8 mouse cellular contexts compared by ENCODE assay signal in the genomic region with DNA sequence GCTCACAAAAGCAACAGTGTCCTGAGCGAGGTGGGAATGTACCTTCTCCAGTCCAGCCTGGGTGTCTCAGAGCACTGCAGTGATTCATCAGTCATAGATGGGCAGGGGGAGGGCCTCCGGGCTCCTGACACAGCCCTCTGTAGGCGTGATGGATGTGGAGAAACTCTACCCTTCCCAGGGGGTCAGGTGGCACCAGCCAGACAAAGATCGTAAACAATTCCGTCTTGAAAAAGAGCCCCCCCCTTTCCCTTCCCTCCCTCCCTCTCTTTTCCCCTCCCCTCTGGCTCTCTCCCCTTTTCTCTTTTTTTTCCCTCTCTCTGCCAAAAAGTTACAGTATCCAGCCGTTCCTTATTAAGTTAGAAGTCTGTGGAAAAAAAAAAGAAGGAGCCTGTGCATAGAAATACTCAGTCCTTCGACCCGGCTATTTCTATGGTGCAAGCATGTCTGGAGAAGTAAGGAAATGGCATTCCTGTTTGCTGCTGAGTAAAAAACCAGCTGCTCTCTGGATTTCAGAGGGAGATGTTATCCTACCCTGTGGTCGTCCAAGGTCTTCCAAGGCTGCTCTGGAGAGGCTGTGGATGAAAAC. TPM values are rescaled to one million over a fixed set of nuclear protein-coding genes. Genes with fewer than 3 reads are reported as not detected.
DNase-seq lines count a peak whose midpoint lies in the region; ATAC-seq lines count a peak whose summit lies in the region.

No protein-coding gene starts in this region.

- no peaks in the 10 kb centered on the region for H3K36me3 ChIP-seq in kidney, embryonic 16.5 days (ENCODE audit: insufficient read depth, low read length)
- no peaks in the 10 kb centered on the region for H3K36me3 ChIP-seq in embryonic facial prominence, embryonic 11.5 days (replicated peaks; ENCODE audit: control insufficient read depth, insufficient read depth, low read depth, low read length)
- no peaks in the 10 kb centered on the region for H3K36me3 ChIP-seq in hindbrain, embryonic 14.5 days (replicated peaks; ENCODE audit: control insufficient read depth, insufficient read depth)
- no peaks in the 10 kb centered on the region for H3K36me3 ChIP-seq in neural tube, embryonic 14.5 days (ENCODE audit: control insufficient read depth, insufficient read depth, low read length)
- no peaks in the 10 kb centered on the region for H3K36me3 ChIP-seq in midbrain, embryonic 11.5 days (ENCODE audit: control insufficient read depth, insufficient read depth, low read length)

- peak overlapping the region; percentile 36 for H3K4me2 ChIP-seq in kidney, embryonic 16.5 days (replicated peaks; ENCODE audit: low read depth, low read length)
- no peak overlapping the region for H3K4me2 ChIP-seq in embryonic facial prominence, embryonic 11.5 days (ENCODE audit: low read depth, low read length)
- no peak overlapping the region for H3K4me2 ChIP-seq in hindbrain, embryonic 14.5 days (replicated peaks)
- no peak overlapping the region for H3K4me2 ChIP-seq in neural tube, embryonic 14.5 days (ENCODE audit: low read depth, low read length)
- H3K4me2 ChIP-seq in midbrain, embryonic 11.5 days = no peak overlapping the region

- H3K4me1 ChIP-seq in kidney, embryonic 16.5 days (ENCODE audit: insufficient read depth, low read length) = peaks cover 37% of the 10 kb centered on the region
- peaks cover 2% of the 10 kb centered on the region for H3K4me1 ChIP-seq in embryonic facial prominence, embryonic 11.5 days (ENCODE audit: control insufficient read depth, insufficient read depth, low read length)
- 0 out of 2 replicates have a peak, but pooled peaks cover 8% of the 10 kb centered on the region for H3K4me1 ChIP-seq in hindbrain, embryonic 14.5 days (replicated peaks; ENCODE audit: control insufficient read depth, insufficient read depth, low read length)
- no peaks in the 10 kb centered on the region for H3K4me1 ChIP-seq in neural tube, embryonic 14.5 days (ENCODE audit: control insufficient read depth, insufficient read depth, low read length)
- H3K4me1 ChIP-seq in midbrain, embryonic 11.5 days (ENCODE audit: control insufficient read depth, insufficient read depth, low read length) = no peaks in the 10 kb centered on the region

- H3K9ac ChIP-seq in kidney, embryonic 16.5 days (replicated peaks; ENCODE audit: low read length) = 0 out of 2 replicates have a peak overlapping the region, but pooled peaks have one; percentile 25
- 0 out of 2 replicates have a peak overlapping the region, but pooled peaks have one; percentile 3 for H3K9ac ChIP-seq in embryonic facial prominence, embryonic 11.5 days (replicated peaks; ENCODE audit: low read length)
- H3K9ac ChIP-seq in hindbrain, embryonic 14.5 days = no peak overlapping the region
- no peak overlapping the region for H3K9ac ChIP-seq in neural tube, embryonic 14.5 days (replicated peaks; ENCODE audit: low read depth, low read length)
- H3K9ac ChIP-seq in midbrain, embryonic 11.5 days (ENCODE audit: low read length) = no peak overlapping the region

- WGBS in kidney, embryonic 16.5 days = 6% methylated on average over 9 of the region's 9 CpGs
- WGBS in embryonic facial prominence, embryonic 11.5 days = 12% methylated on average over 9 of the region's 9 CpGs
- WGBS in hindbrain, embryonic 14.5 days = 24% methylated on average over 9 of the region's 9 CpGs
- WGBS in neural tube, embryonic 14.5 days = 20% methylated on average over 9 of the region's 9 CpGs
- 51% methylated on average over 9 of the region's 9 CpGs for WGBS in midbrain, embryonic 11.5 days

- no peak overlapping the region for H3K4me3 ChIP-seq in kidney, embryonic 16.5 days (ENCODE audit: low read length)
- no peak overlapping the region for H3K4me3 ChIP-seq in embryonic facial prominence, embryonic 11.5 days (ENCODE audit: low read depth, low read length)
- no peak overlapping the region for H3K4me3 ChIP-seq in hindbrain, embryonic 14.5 days (replicated peaks; ENCODE audit: low read length)
- H3K4me3 ChIP-seq in neural tube, embryonic 14.5 days (ENCODE audit: low read depth, low read length) = no peak overlapping the region
- H3K4me3 ChIP-seq in midbrain, embryonic 11.5 days (ENCODE audit: low read depth, low read length) = no peak overlapping the region

- ATAC-seq in kidney, embryonic 16.5 days (ENCODE audit: low FRiP score, low TSS enrichment) = peak; percentile 91
- ATAC-seq in embryonic facial prominence, embryonic 11.5 days (replicated peaks; ENCODE audit: insufficient number of reproducible peaks, low FRiP score, low TSS enrichment, low read depth) = peak; percentile 83
- peak; percentile 31; the same call in 1 of the 2 replicates for ATAC-seq in hindbrain, embryonic 14.5 days (ENCODE audit: low FRiP score)
- ATAC-seq in neural tube, embryonic 14.5 days (ENCODE audit: low read depth) = peak; percentile 63; the same call in 1 of the 2 replicates
- ATAC-seq in midbrain, embryonic 11.5 days (ENCODE audit: low FRiP score) = no peak

- H3K9me3 ChIP-seq in kidney, embryonic 16.5 days (ENCODE audit: low read length) = 0 out of 2 replicates have a peak, but pooled peaks cover 6% of the 10 kb centered on the region
- no peaks in the 10 kb centered on the region for H3K9me3 ChIP-seq in embryonic facial prominence, embryonic 11.5 days (replicated peaks; ENCODE audit: control insufficient read depth, low read length)
- no peaks in the 10 kb centered on the region for H3K9me3 ChIP-seq in hindbrain, embryonic 14.5 days (ENCODE audit: control insufficient read depth, low read length)
- H3K9me3 ChIP-seq in neural tube, embryonic 14.5 days (ENCODE audit: control insufficient read depth, low read length) = no peaks in the 10 kb centered on the region; the same call in 1 of the 2 replicates
- H3K9me3 ChIP-seq in midbrain, embryonic 11.5 days (ENCODE audit: control insufficient read depth, low read length) = peaks cover 5% of the 10 kb centered on the region; the same call in 1 of the 2 replicates

- H3K27ac ChIP-seq in kidney, embryonic 16.5 days (ENCODE audit: low read length) = peak overlapping the region; percentile 95
- peak overlapping the region; percentile 78 for H3K27ac ChIP-seq in embryonic facial prominence, embryonic 11.5 days (replicated peaks; ENCODE audit: low read depth, low read length)
- H3K27ac ChIP-seq in hindbrain, embryonic 14.5 days = 0 out of 2 replicates have a peak overlapping the region, but pooled peaks have one; percentile 11
- H3K27ac ChIP-seq in neural tube, embryonic 14.5 days (ENCODE audit: low read depth, low read length) = no peak overlapping the region
- no peak overlapping the region for H3K27ac ChIP-seq in midbrain, embryonic 11.5 days (ENCODE audit: low read depth, low read length)

- no peaks in the 10 kb centered on the region for H3K27me3 ChIP-seq in kidney, embryonic 16.5 days (ENCODE audit: insufficient read depth, low read length)
- H3K27me3 ChIP-seq in embryonic facial prominence, embryonic 11.5 days (ENCODE audit: control insufficient read depth, insufficient read depth, low read length) = no peaks in the 10 kb centered on the region
- H3K27me3 ChIP-seq in hindbrain, embryonic 14.5 days (ENCODE audit: control insufficient read depth, insufficient read depth, low read length) = no peaks in the 10 kb centered on the region
- H3K27me3 ChIP-seq in neural tube, embryonic 14.5 days (ENCODE audit: control insufficient read depth, insufficient read depth, low read length) = no peaks in the 10 kb centered on the region
- H3K27me3 ChIP-seq in midbrain, embryonic 11.5 days (ENCODE audit: control insufficient read depth, insufficient read depth, low read length) = no peaks in the 10 kb centered on the region

- no peak for DNase-seq in kidney, adult 8-10 months
- DNase-seq in embryonic facial prominence, embryonic 11.5 days (ENCODE audit: low spot score) = peak; percentile 77
- no peak for DNase-seq in hindbrain, embryonic 14.5 days (ENCODE audit: low spot score)
- DNase-seq in frontal cortex, postnatal 10 days (ENCODE audit: low spot score in 2 of 2) = no peak
- DNase-seq in midbrain, embryonic 11.5 days (ENCODE audit: low spot score, missing footprints) = no peak
- DNase-seq in cerebellum, postnatal 10 days = no peak

RNA-seq across cellular contexts. Expression of a gene that starts 49.2 kb away (rescaled TPM):
- 55.0 and 58.4 TPM in 2 replicates for polyA plus RNA-seq in kidney, embryonic 16.5 days (2015; fragmentation: Nextera tagmentation; extraction: Ambion mirVana)
- polyA plus RNA-seq in embryonic facial prominence, embryonic 11.5 days (2014; fragmentation: Nextera tagmentation; extraction: Ambion mirVana) = 151 and 157 TPM in 2 replicates
- 19.3 and 26.0 TPM in 2 replicates for polyA plus RNA-seq in hindbrain, embryonic 14.5 days (2014; fragmentation: Nextera tagmentation; extraction: Ambion mirVana)
- polyA plus RNA-seq in neural tube, embryonic 14.5 days (2014; fragmentation: Nextera tagmentation; extraction: Ambion mirVana) = 11.5 and 15.7 TPM in 2 replicates
- 87.2 and 103 TPM in 2 replicates for polyA plus RNA-seq in midbrain, embryonic 11.5 days (2014; fragmentation: Nextera tagmentation; extraction: Ambion mirVana)

Comparison
In these comparisons a context has a peak if more than half of its experiments do, and no peak if none do; other contexts are left out.
1. H3K27ac ChIP-seq: peak in kidney, embryonic 16.5 days (single experiment), embryonic facial prominence, embryonic 11.5 days (single experiment) and hindbrain, embryonic 14.5 days (single experiment); none in neural tube, embryonic 14.5 days (single experiment) and midbrain, embryonic 11.5 days (single experiment).
2. H3K9ac ChIP-seq: peak in kidney, embryonic 16.5 days (single experiment) and embryonic facial prominence, embryonic 11.5 days (single experiment); none in hindbrain, embryonic 14.5 days (single experiment), neural tube, embryonic 14.5 days (single experiment) and midbrain, embryonic 11.5 days (single experiment).